Mouse (Mus musculus): ENCODE measurements around the gene Itga2. TPM values are rescaled to one million over a fixed set of nuclear protein-coding genes. Genes with fewer than 3 reads are reported as not detected.

Gene Itga2
- polyA plus RNA-seq, 1 experiment from 2014 or later = 1.3 TPM

- no peaks in the 10 kb centered on the region for H3K9me3 ChIP-seq
- no peak overlapping the region for H3K4me3 ChIP-seq
- WGBS = 89% methylated on average over 9 of the region's 9 CpGs
- H3K36me3 ChIP-seq = no peaks in the 10 kb centered on the region
- no peak for DNase-seq (ENCODE audit: low spot score)
- peaks cover 4% of the 10 kb centered on the region; the same call in 1 of the 2 replicates for H3K4me1 ChIP-seq (replicated peaks)
- H3K27ac ChIP-seq = no peak overlapping the region
- H3K27me3 ChIP-seq (ENCODE audit: insufficient read depth, poor library complexity, severe bottlenecking) = no peaks in the 10 kb centered on the region
These were observed 21.3 kb downstream of the Itga2 start for GRCm38 (mm10) chr13:114910629-114911028.

DNA sequence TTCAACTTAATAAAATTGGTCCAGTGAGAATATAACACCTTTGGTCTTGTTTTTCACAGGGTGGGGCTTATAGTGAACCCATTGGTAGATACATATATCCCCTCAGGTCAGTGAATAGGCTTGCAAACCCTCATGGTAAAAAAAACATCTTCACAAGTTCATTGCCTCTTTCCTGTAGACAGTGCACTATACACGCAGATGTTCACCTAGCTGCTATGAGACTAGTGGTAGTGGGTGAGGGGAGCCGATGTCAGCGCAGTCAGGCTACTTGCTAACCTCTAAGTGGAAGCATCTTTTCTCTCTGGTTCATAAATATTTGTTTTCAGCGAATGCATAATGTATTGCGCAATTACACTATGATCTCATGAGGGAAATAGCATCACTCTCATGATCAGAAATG lies 22.4 kb downstream of the Itga2 start:
- Histone ChIP-seq H3K27me3 (ENCODE audit: insufficient read depth, poor library complexity, severe bottlenecking) (no peaks in the 10 kb centered on the region), H3K9me3 (no peaks in the 10 kb centered on the region), H3K4me3 (no peak overlapping the region), H3K4me1 (replicated peaks) (peaks cover 4% of the 10 kb centered on the region; the same call in 1 of the 2 replicates), H3K36me3 (no peaks in the 10 kb centered on the region), H3K27ac (no peak overlapping the region)
- 90% methylated on average over 5 of the region's 5 CpGs for WGBS
- no peak for DNase-seq (ENCODE audit: low spot score)

- H3K27me3 ChIP-seq (ENCODE audit: insufficient read depth, poor library complexity, severe bottlenecking) = no peaks in the 10 kb centered on the region
- no peaks in the 10 kb centered on the region for H3K36me3 ChIP-seq
- H3K9me3 ChIP-seq = no peaks in the 10 kb centered on the region
- no peak overlapping the region for H3K27ac ChIP-seq
- DNase-seq (ENCODE audit: low spot score) = no peak
- H3K4me1 ChIP-seq (replicated peaks) = peaks cover 4% of the 10 kb centered on the region; the same call in 1 of the 2 replicates
- H3K4me3 ChIP-seq = no peak overlapping the region
- WGBS = 87% methylated on average over 4 of the region's 4 CpGs
These were observed 24.0 kb downstream of the Itga2 start for GRCm38 (mm10) chr13:114907876-114908275.

DNA sequence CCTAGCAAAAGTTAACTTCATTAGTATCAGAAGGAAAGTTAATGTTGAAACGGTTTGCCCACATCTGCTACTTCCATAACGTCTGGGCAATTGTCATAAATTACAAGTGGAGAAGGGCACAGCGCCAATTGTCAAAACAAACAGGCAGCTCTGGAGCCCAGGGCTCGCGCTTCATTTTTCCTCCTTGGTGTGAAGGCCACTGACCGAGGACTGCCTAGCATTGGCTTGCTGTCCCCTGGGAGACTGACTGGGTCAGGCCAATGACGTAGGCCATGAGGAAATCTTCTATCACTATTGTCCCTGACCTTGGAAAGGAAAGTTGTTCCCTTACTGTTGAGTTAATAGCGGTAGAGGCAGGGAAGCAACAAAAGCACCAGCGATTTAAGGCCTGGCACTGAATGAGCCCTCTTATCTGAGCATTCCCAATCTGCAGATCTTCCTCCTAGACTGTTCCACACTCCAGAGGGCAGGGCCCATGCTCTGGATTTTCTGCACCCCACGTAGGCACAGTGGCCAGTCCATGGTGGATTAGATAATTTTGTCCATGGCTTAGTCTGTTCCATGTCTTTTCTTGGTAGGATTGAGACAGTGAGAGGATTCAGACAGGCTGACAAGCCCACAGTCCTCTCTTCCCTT lies 35.0 kb downstream of the Itga2 start:
- DNase-seq (ENCODE audit: low spot score) = no peak
- Histone ChIP-seq H3K4me1 (replicated peaks) (no peaks in the 10 kb centered on the region), H3K36me3 (no peaks in the 10 kb centered on the region), H3K27ac (no peak overlapping the region), H3K4me3 (no peak overlapping the region), H3K27me3 (ENCODE audit: insufficient read depth, poor library complexity, severe bottlenecking) (no peaks in the 10 kb centered on the region), H3K9me3 (no peaks in the 10 kb centered on the region)
- WGBS = 82% methylated on average over 10 of the region's 10 CpGs

DNA sequence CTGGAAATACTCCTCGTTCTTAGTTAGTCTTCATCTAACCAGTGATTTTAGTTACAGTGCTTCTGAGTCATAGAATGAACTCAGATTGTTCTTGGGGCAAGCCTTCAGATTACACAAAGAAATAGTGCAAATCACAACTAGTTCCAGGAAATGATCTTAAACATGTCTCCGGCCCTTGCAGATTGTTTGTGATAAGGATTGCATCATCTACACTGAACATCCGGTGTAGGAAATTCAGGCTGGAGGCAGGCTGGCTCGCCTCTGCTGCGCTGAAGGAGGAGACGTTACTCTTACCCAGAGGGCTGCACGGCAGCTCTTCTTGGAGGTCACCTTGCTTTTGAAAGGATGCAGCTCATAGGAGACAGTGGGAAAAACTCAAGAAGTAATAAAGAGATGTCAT lies 36.0 kb downstream of the Itga2 start:
- 90% methylated on average over 7 of the region's 7 CpGs for WGBS
- DNase-seq (ENCODE audit: low spot score) = no peak
- Histone ChIP-seq H3K27me3 (ENCODE audit: insufficient read depth, poor library complexity, severe bottlenecking) (no peaks in the 10 kb centered on the region), H3K4me1 (replicated peaks) (no peaks in the 10 kb centered on the region), H3K36me3 (no peaks in the 10 kb centered on the region), H3K4me3 (no peak overlapping the region), H3K9me3 (no peaks in the 10 kb centered on the region), H3K27ac (no peak overlapping the region)

DNA sequence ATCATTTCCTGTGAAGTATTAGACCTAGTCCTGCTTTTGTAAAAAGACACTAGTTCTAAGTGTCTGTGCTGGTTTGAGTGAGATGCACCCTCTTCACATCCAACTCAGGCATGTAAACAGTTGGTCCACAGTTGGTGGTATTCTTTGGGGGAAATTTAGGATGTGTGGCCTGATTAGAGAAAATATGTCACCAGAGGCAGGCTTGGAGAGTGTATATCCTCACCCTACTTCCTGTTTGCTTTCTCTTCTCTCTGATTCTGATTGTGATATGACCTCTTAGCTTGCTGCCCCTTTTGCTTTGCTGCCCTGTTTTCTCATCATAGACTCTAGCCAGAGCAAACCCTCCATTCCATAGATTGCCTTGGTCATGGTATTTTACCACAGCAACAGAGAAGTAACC lies 37.2 kb downstream of the Itga2 start:
- Histone ChIP-seq H3K4me3 (no peak overlapping the region), H3K9me3 (no peaks in the 10 kb centered on the region), H3K36me3 (no peaks in the 10 kb centered on the region), H3K4me1 (replicated peaks) (no peaks in the 10 kb centered on the region), H3K27me3 (ENCODE audit: insufficient read depth, poor library complexity, severe bottlenecking) (no peaks in the 10 kb centered on the region), H3K27ac (no peak overlapping the region)
- no peak for DNase-seq (ENCODE audit: low spot score)

GRCm38 (mm10) chr13:114891655-114892054 lies 40.2 kb downstream of the Itga2 start:
- Histone ChIP-seq H3K4me1 (replicated peaks) (no peaks in the 10 kb centered on the region), H3K9me3 (no peaks in the 10 kb centered on the region), H3K27ac (no peak overlapping the region), H3K27me3 (ENCODE audit: insufficient read depth, poor library complexity, severe bottlenecking) (no peaks in the 10 kb centered on the region), H3K4me3 (no peak overlapping the region), H3K36me3 (no peaks in the 10 kb centered on the region)
- DNase-seq (ENCODE audit: low spot score) = no peak
- 81% methylated on average over 6 of the region's 6 CpGs for WGBS

DNA sequence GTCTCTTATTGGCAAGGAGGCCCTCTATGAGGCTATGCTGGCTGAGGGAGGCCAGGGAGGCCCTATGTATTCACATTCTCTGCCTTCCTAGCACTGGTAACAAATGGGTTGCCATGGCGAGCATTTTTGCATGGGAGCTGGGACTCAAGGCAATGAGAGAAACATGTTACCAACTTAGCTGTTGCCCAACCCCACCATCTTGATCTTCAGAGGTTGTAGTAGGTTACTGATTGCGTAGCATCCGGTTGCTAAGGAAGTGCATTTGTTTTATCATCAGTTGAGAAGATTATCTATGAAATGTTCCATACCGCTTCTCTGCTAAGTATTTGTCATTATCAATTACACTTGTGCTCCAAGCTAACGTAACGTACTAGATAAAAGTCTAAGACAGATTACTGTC lies 44.2 kb downstream of the Itga2 start:
- H3K36me3 ChIP-seq = no peaks in the 10 kb centered on the region
- 90% methylated on average over 6 of the region's 6 CpGs for WGBS

DNA sequence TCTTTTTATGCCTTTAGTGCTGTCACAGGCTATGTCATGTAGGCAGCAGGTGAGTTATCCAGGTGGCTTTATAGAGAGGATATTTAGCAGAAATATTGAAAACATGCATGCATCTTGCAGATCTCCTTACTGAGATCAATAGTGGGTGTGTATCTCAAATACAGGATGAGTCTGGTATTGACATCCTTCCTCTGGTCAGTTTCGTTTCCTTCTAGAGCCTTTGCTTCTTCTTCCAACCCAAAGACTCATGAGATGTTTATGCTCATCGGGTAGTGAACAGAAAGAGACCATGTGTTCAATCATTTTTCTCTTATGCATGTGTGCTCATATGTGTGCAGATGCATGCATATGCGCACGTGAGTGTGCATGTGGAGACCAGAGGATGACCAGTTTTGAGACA lies 44.6 kb downstream of the Itga2 start:
- 88% methylated on average over 4 of the region's 4 CpGs for WGBS
- no peaks in the 10 kb centered on the region for H3K4me1 ChIP-seq (replicated peaks)
- no peaks in the 10 kb centered on the region for H3K27me3 ChIP-seq (ENCODE audit: insufficient read depth, poor library complexity, severe bottlenecking)
- no peak overlapping the region for H3K27ac ChIP-seq
- H3K36me3 ChIP-seq = no peaks in the 10 kb centered on the region
- no peak for DNase-seq (ENCODE audit: low spot score)
- H3K4me3 ChIP-seq = no peak overlapping the region
- no peaks in the 10 kb centered on the region for H3K9me3 ChIP-seq

More for the DNA sequence above, 44.2 kb downstream of the Itga2 start:
- Histone ChIP-seq H3K9me3 (no peaks in the 10 kb centered on the region), H3K4me1 (replicated peaks) (no peaks in the 10 kb centered on the region), H3K27me3 (ENCODE audit: insufficient read depth, poor library complexity, severe bottlenecking) (no peaks in the 10 kb centered on the region), H3K27ac (no peak overlapping the region), H3K4me3 (no peak overlapping the region)
- no peak for DNase-seq (ENCODE audit: low spot score)

GRCm38 (mm10) chr13:114885171-114885570 lies 46.7 kb downstream of the Itga2 start:
- DNase-seq (ENCODE audit: low spot score) = no peak
- 68% methylated on average over 9 of the region's 9 CpGs for WGBS
- Histone ChIP-seq H3K4me1 (replicated peaks) (no peaks in the 10 kb centered on the region), H3K4me3 (no peak overlapping the region), H3K27ac (no peak overlapping the region), H3K9me3 (no peaks in the 10 kb centered on the region), H3K27me3 (ENCODE audit: insufficient read depth, poor library complexity, severe bottlenecking) (no peaks in the 10 kb centered on the region), H3K36me3 (no peaks in the 10 kb centered on the region)

GRCm38 (mm10) chr13:114878667-114879066 lies 53.2 kb downstream of the Itga2 start:
- Histone ChIP-seq H3K4me3 (no peak overlapping the region), H3K27me3 (ENCODE audit: insufficient read depth, poor library complexity, severe bottlenecking) (no peaks in the 10 kb centered on the region), H3K4me1 (replicated peaks) (no peaks in the 10 kb centered on the region), H3K9me3 (no peaks in the 10 kb centered on the region), H3K27ac (no peak overlapping the region), H3K36me3 (no peaks in the 10 kb centered on the region)
- WGBS = 87% methylated on average over 11 of the region's 11 CpGs
- DNase-seq (ENCODE audit: low spot score) = no peak

GRCm38 (mm10) chr13:114876005-114876520 lies 55.8 kb downstream of the Itga2 start:
- no peak for DNase-seq (ENCODE audit: low spot score)
- H3K4me1 ChIP-seq (replicated peaks) = no peaks in the 10 kb centered on the region
- H3K27me3 ChIP-seq (ENCODE audit: insufficient read depth, poor library complexity, severe bottlenecking) = no peaks in the 10 kb centered on the region
- no peak overlapping the region for H3K4me3 ChIP-seq
- H3K36me3 ChIP-seq = no peaks in the 10 kb centered on the region
- H3K27ac ChIP-seq = no peak overlapping the region
- no peaks in the 10 kb centered on the region for H3K9me3 ChIP-seq
- WGBS = 88% methylated on average over 2 of the region's 2 CpGs

DNA sequence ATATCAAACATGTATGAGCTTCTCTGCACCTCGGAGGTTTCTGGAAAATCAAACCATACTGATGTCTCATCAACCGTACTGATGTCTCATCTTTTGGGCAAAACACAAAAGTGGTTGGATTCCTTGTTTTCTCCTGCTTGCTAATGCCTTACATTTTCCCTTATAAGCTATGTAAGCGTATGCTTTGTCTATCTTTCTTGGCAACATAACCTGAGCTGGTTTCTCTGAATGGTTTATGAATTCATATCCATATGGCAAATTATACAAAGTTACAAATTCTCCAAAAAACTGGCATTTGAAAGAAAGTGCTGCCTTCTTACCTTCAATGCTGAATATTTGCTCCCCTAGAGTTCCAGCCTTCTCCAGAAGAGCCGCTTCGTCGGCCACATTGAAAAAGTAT lies 57.2 kb downstream of the Itga2 start:
- no peak overlapping the region for H3K4me3 ChIP-seq
- H3K27me3 ChIP-seq (ENCODE audit: insufficient read depth, poor library complexity, severe bottlenecking) = no peaks in the 10 kb centered on the region
- WGBS = 95% methylated on average over 6 of the region's 6 CpGs
- H3K9me3 ChIP-seq = no peaks in the 10 kb centered on the region
- no peak for DNase-seq (ENCODE audit: low spot score)
- H3K27ac ChIP-seq = no peak overlapping the region
- H3K36me3 ChIP-seq = no peaks in the 10 kb centered on the region
- no peaks in the 10 kb centered on the region for H3K4me1 ChIP-seq (replicated peaks)

- H3K36me3 ChIP-seq = no peaks in the 10 kb centered on the region
- peaks cover 11% of the 10 kb centered on the region for H3K4me1 ChIP-seq (replicated peaks)
- 89% methylated on average over 4 of the region's 4 CpGs for WGBS
- H3K27ac ChIP-seq = no peak overlapping the region
- H3K27me3 ChIP-seq (ENCODE audit: insufficient read depth, poor library complexity, severe bottlenecking) = no peaks in the 10 kb centered on the region
- no peak overlapping the region for H3K4me3 ChIP-seq
- H3K9me3 ChIP-seq = no peaks in the 10 kb centered on the region
- DNase-seq (ENCODE audit: low spot score) = no peak
These were observed 74.4 kb downstream of the Itga2 start for GRCm38 (mm10) chr13:114857525-114857924.
